Mouse (Mus musculus) C2C12 (cell line): Measurements from ENCODE around the gene Aldh3b1.

Experiments
- CEBPB ChIP-seq: IDR thresholded peaks from one replicate; pipeline ENCODE4 v1.6.1; 2011; ENCODE audit warnings: low read depth, mild to moderate bottlenecking, control low read depth, moderate library complexity
- CTCF ChIP-seq: IDR thresholded peaks from one replicate; pipeline ENCODE4 v1.5.1; 2011; ENCODE audit not compliant: control insufficient read depth, insufficient read depth, insufficient read length
- FOSL1 ChIP-seq: IDR thresholded peaks from one replicate; pipeline ENCODE4 v1.8.0; 2011; ENCODE audit warnings: mild to moderate bottlenecking, low read length; ENCODE audit not compliant: poor library complexity, insufficient read depth, severe bottlenecking
- MYOG ChIP-seq: IDR thresholded peaks from one replicate; pipeline ENCODE4 v1.6.1; 2011; ENCODE audit not compliant: control insufficient read depth, insufficient read length; ENCODE audit errors: extremely low read depth
- USF1 ChIP-seq: IDR thresholded peaks from one replicate; pipeline ENCODE4 v1.6.1; 2011; ENCODE audit warnings: low read depth, mild to moderate bottlenecking, control low read depth, moderate library complexity

DNA sequence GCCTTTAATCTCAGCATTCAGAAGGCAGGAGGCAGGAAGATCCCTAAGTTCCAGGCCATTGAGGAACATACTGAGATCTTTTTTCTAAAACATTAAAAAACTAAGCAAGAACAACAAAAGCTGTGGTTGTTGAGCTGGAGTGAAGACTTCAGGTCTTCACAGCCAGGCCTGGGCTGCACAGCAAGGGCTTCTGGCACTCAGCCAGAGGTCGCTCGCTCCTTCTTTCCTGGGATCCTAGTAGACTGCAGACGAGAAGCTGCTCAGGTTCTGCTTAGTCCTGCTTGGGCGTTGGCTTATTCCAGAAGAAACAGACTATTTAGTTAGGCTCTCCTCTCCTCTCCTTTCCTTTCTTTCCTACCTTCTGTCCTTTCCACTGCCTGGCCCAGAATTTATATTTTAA is 57.2 kb downstream of the Aldh3b1 start:
- no peak for TF ChIP-seq CTCF
- TF ChIP-seq USF1: no peak
- no peak for TF ChIP-seq FOSL1
- no peak for TF ChIP-seq CEBPB
- TF ChIP-seq MYOG: no peak
